Mouse (Mus musculus): Measurements from ENCODE around the gene Neurl2. TPM values are rescaled to one million over a fixed set of nuclear protein-coding genes. Genes with fewer than 3 reads are reported as not detected.

Neurl2 gene
- polyA plus RNA-seq, 1 experiment from 2014 or later = 7.9 TPM

- Histone ChIP-seq H3K4me3 (replicated peaks; ENCODE audit: low read length) (no peak overlapping the region), H3K9ac (no peak overlapping the region), H3K4me2 (replicated peaks) (no peak overlapping the region), H3K4me1 (replicated peaks; ENCODE audit: control insufficient read depth, insufficient read depth, low read length) (no peaks in the 10 kb centered on the region), H3K27me3 (ENCODE audit: control insufficient read depth, insufficient read depth, low read length) (no peaks in the 10 kb centered on the region), H3K27ac (no peak overlapping the region), H3K9me3 (ENCODE audit: control insufficient read depth, low read length) (no peaks in the 10 kb centered on the region), H3K36me3 (replicated peaks; ENCODE audit: control insufficient read depth, insufficient read depth) (peaks cover 83% of the 10 kb centered on the region)
- DNase-seq (ENCODE audit: low spot score) (no peak), ATAC-seq (ENCODE audit: low FRiP score) (no peak)
- 93% methylated on average over 2 of the region's 2 CpGs for WGBS
Measured at GRCm38 (mm10) chr2:164793772-164794171, 39.5 kb downstream of the Neurl2 start.

GRCm38 (mm10) chr2:164793236-164793635 is 40.0 kb downstream of the Neurl2 start:
- no peak overlapping the region for H3K4me3 ChIP-seq (replicated peaks; ENCODE audit: low read length)
- no peak overlapping the region for H3K9ac ChIP-seq
- H3K36me3 ChIP-seq (replicated peaks; ENCODE audit: control insufficient read depth, insufficient read depth) = peaks cover 80% of the 10 kb centered on the region
- no peaks in the 10 kb centered on the region for H3K9me3 ChIP-seq (ENCODE audit: control insufficient read depth, low read length)
- no peak overlapping the region for H3K27ac ChIP-seq
- no peaks in the 10 kb centered on the region for H3K4me1 ChIP-seq (replicated peaks; ENCODE audit: control insufficient read depth, insufficient read depth, low read length)
- ATAC-seq (ENCODE audit: low FRiP score) (no peak), DNase-seq (ENCODE audit: low spot score) (peak; percentile 55)
- 82% methylated on average over 3 of the region's 3 CpGs for WGBS
- H3K4me2 ChIP-seq (replicated peaks) = no peak overlapping the region
- no peaks in the 10 kb centered on the region for H3K27me3 ChIP-seq (ENCODE audit: control insufficient read depth, insufficient read depth, low read length)

GRCm38 (mm10) chr2:164792400-164793190 is 40.7 kb downstream of the Neurl2 start:
- H3K9me3 ChIP-seq (ENCODE audit: control insufficient read depth, low read length) = no peaks in the 10 kb centered on the region
- DNase-seq (ENCODE audit: low spot score) (no peak), ATAC-seq (ENCODE audit: low FRiP score) (no peak)
- no peak overlapping the region for H3K9ac ChIP-seq
- no peaks in the 10 kb centered on the region for H3K27me3 ChIP-seq (ENCODE audit: control insufficient read depth, insufficient read depth, low read length)
- no peak overlapping the region for H3K4me3 ChIP-seq (replicated peaks; ENCODE audit: low read length)
- WGBS = 95% methylated on average over 12 of the region's 12 CpGs
- H3K4me2 ChIP-seq (replicated peaks) = no peak overlapping the region
- peaks cover 74% of the 10 kb centered on the region for H3K36me3 ChIP-seq (replicated peaks; ENCODE audit: control insufficient read depth, insufficient read depth)
- H3K27ac ChIP-seq = no peak overlapping the region
- H3K4me1 ChIP-seq (replicated peaks; ENCODE audit: control insufficient read depth, insufficient read depth, low read length) = no peaks in the 10 kb centered on the region

GRCm38 (mm10) chr2:164791841-164792261 is 41.4 kb downstream of the Neurl2 start:
- H3K36me3 ChIP-seq (replicated peaks; ENCODE audit: control insufficient read depth, insufficient read depth) = peaks cover 68% of the 10 kb centered on the region
- no peak for DNase-seq (ENCODE audit: low spot score)
- 89% methylated on average over 18 of the region's 18 CpGs for WGBS

GRCm38 (mm10) chr2:164790451-164790850 is 42.8 kb downstream of the Neurl2 start:
- Histone ChIP-seq H3K4me1 (replicated peaks; ENCODE audit: control insufficient read depth, insufficient read depth, low read length) (peaks cover 7% of the 10 kb centered on the region; the same call in 1 of the 2 replicates), H3K36me3 (replicated peaks; ENCODE audit: control insufficient read depth, insufficient read depth) (peaks cover 55% of the 10 kb centered on the region), H3K9ac (no peak overlapping the region), H3K27ac (no peak overlapping the region), H3K27me3 (ENCODE audit: control insufficient read depth, insufficient read depth, low read length) (no peaks in the 10 kb centered on the region), H3K9me3 (ENCODE audit: control insufficient read depth, low read length) (no peaks in the 10 kb centered on the region), H3K4me2 (replicated peaks) (no peak overlapping the region), H3K4me3 (replicated peaks; ENCODE audit: low read length) (no peak overlapping the region)
- ATAC-seq (ENCODE audit: low FRiP score) = no peak
- no peak for DNase-seq (ENCODE audit: low spot score)
- WGBS = 86% methylated on average over 4 of the region's 4 CpGs

More at GRCm38 (mm10) chr2:164791841-164792261, 41.4 kb downstream of the Neurl2 start:
- Histone ChIP-seq H3K4me3 (replicated peaks; ENCODE audit: low read length) (no peak overlapping the region), H3K4me1 (replicated peaks; ENCODE audit: control insufficient read depth, insufficient read depth, low read length) (0 out of 2 replicates have a peak, but pooled peaks cover under 1% of the 10 kb centered on the region), H3K4me2 (replicated peaks) (no peak overlapping the region), H3K27ac (no peak overlapping the region), H3K9me3 (ENCODE audit: control insufficient read depth, low read length) (no peaks in the 10 kb centered on the region), H3K9ac (no peak overlapping the region), H3K27me3 (ENCODE audit: control insufficient read depth, insufficient read depth, low read length) (no peaks in the 10 kb centered on the region)
- ATAC-seq (ENCODE audit: low FRiP score) = no peak

GRCm38 (mm10) chr2:164788411-164788810 is 44.8 kb downstream of the Neurl2 start:
- Histone ChIP-seq H3K36me3 (replicated peaks; ENCODE audit: control insufficient read depth, insufficient read depth) (peaks cover 44% of the 10 kb centered on the region), H3K27me3 (ENCODE audit: control insufficient read depth, insufficient read depth, low read length) (no peaks in the 10 kb centered on the region), H3K4me1 (replicated peaks; ENCODE audit: control insufficient read depth, insufficient read depth, low read length) (peaks cover 7% of the 10 kb centered on the region; the same call in 1 of the 2 replicates), H3K4me3 (replicated peaks; ENCODE audit: low read length) (no peak overlapping the region), H3K9me3 (ENCODE audit: control insufficient read depth, low read length) (no peaks in the 10 kb centered on the region), H3K4me2 (replicated peaks) (no peak overlapping the region), H3K9ac (0 out of 2 replicates have a peak overlapping the region, but pooled peaks have one; percentile 16), H3K27ac (no peak overlapping the region)
- WGBS = 78% methylated on average over 4 of the region's 4 CpGs
- ATAC-seq (ENCODE audit: low FRiP score) = no peak
- no peak for DNase-seq (ENCODE audit: low spot score)

- 86% methylated on average over 10 of the region's 10 CpGs for WGBS
- H3K9ac ChIP-seq = no peak overlapping the region
- H3K4me2 ChIP-seq (replicated peaks) = no peak overlapping the region
- no peaks in the 10 kb centered on the region for H3K27me3 ChIP-seq (ENCODE audit: control insufficient read depth, insufficient read depth, low read length)
- H3K9me3 ChIP-seq (ENCODE audit: control insufficient read depth, low read length) = no peaks in the 10 kb centered on the region
- DNase-seq (ENCODE audit: low spot score) (no peak), ATAC-seq (ENCODE audit: low FRiP score) (no peak)
- peaks cover 38% of the 10 kb centered on the region for H3K36me3 ChIP-seq (replicated peaks; ENCODE audit: control insufficient read depth, insufficient read depth)
- no peak overlapping the region for H3K4me3 ChIP-seq (replicated peaks; ENCODE audit: low read length)
- peaks cover 7% of the 10 kb centered on the region; the same call in 1 of the 2 replicates for H3K4me1 ChIP-seq (replicated peaks; ENCODE audit: control insufficient read depth, insufficient read depth, low read length)
- H3K27ac ChIP-seq = no peak overlapping the region
Measured at GRCm38 (mm10) chr2:164787779-164788178, 45.5 kb downstream of the Neurl2 start.

GRCm38 (mm10) chr2:164787032-164787431 is 46.2 kb downstream of the Neurl2 start:
- DNase-seq (ENCODE audit: low spot score) (no peak), ATAC-seq (ENCODE audit: low FRiP score) (no peak)
- Histone ChIP-seq H3K36me3 (replicated peaks; ENCODE audit: control insufficient read depth, insufficient read depth) (peaks cover 30% of the 10 kb centered on the region), H3K27ac (no peak overlapping the region), H3K9me3 (ENCODE audit: control insufficient read depth, low read length) (no peaks in the 10 kb centered on the region), H3K27me3 (ENCODE audit: control insufficient read depth, insufficient read depth, low read length) (no peaks in the 10 kb centered on the region), H3K4me2 (replicated peaks) (peak overlapping the region; percentile 89), H3K4me3 (replicated peaks; ENCODE audit: low read length) (peak overlapping the region; percentile 62), H3K9ac (no peak overlapping the region), H3K4me1 (replicated peaks; ENCODE audit: control insufficient read depth, insufficient read depth, low read length) (peaks cover 7% of the 10 kb centered on the region; the same call in 1 of the 2 replicates)
- 82% methylated on average over 3 of the region's 3 CpGs for WGBS

- H3K4me1 ChIP-seq (replicated peaks; ENCODE audit: control insufficient read depth, insufficient read depth, low read length) = peaks cover 7% of the 10 kb centered on the region; the same call in 1 of the 2 replicates
- no peak overlapping the region for H3K27ac ChIP-seq
- WGBS = 9% methylated on average over 15 of the region's 15 CpGs
- H3K4me2 ChIP-seq (replicated peaks) = peak overlapping the region; percentile 89
- ATAC-seq (ENCODE audit: low FRiP score) = no peak; the same call in 1 of the 2 replicates
- H3K9ac ChIP-seq = peak overlapping the region; percentile 78
- no peaks in the 10 kb centered on the region for H3K27me3 ChIP-seq (ENCODE audit: control insufficient read depth, insufficient read depth, low read length)
- DNase-seq (ENCODE audit: low spot score) = peak; percentile 52
- no peaks in the 10 kb centered on the region for H3K9me3 ChIP-seq (ENCODE audit: control insufficient read depth, low read length)
- H3K36me3 ChIP-seq (replicated peaks; ENCODE audit: control insufficient read depth, insufficient read depth) = peaks cover 24% of the 10 kb centered on the region
- H3K4me3 ChIP-seq (replicated peaks; ENCODE audit: low read length) = peak overlapping the region; percentile 62
Measured at GRCm38 (mm10) chr2:164786388-164786885, 46.8 kb downstream of the Neurl2 start.
